Comparison of ENCODE assay signal across 8 mouse cellular contexts in genomic region chr12:53254160-53254480, GRCm38 (mm10). TPM values are rescaled to one million over a fixed set of nuclear protein-coding genes. Genes with fewer than 3 reads are reported as not detected.
DNase-seq lines count a peak whose midpoint lies in the region; ATAC-seq and TF ChIP-seq lines count a peak whose summit lies in the region.

No protein-coding gene starts in this region.

- peak overlapping the region; percentile 76 for H3K4me3 ChIP-seq in lung, embryonic 16.5 days (ENCODE audit: low read length)
- H3K4me3 ChIP-seq in forebrain, postnatal 0 days (ENCODE audit: low read depth, low read length): peak overlapping the region; percentile 84
- H3K4me3 ChIP-seq in liver, embryonic 12.5 days: peak overlapping the region; percentile 63; the same call in 1 of the 2 replicates
- peak overlapping the region; percentile 71 for H3K4me3 ChIP-seq in stomach, embryonic 15.5 days (replicated peaks)

- no peak for ATAC-seq in lung, embryonic 16.5 days (ENCODE audit: low read depth)
- no peak for ATAC-seq in forebrain, postnatal 0 days
- no peak for ATAC-seq in liver, embryonic 12.5 days
- ATAC-seq in stomach, embryonic 15.5 days (ENCODE audit: insufficient read depth, low FRiP score, low read depth): no peak

- TF ChIP-seq CTCF in forebrain, postnatal 0 days (IDR thresholded peaks at IDR 0.05; ENCODE audit: low read depth): no peak

- H3K4me1 ChIP-seq in lung, embryonic 16.5 days (replicated peaks; ENCODE audit: control insufficient read depth, insufficient read depth, low read length): peaks cover 9% of the 10 kb centered on the region; the same call in 1 of the 2 replicates
- H3K4me1 ChIP-seq in forebrain, postnatal 0 days (ENCODE audit: insufficient read depth): no peaks in the 10 kb centered on the region
- no peaks in the 10 kb centered on the region for H3K4me1 ChIP-seq in liver, embryonic 12.5 days
- peaks cover 7% of the 10 kb centered on the region for H3K4me1 ChIP-seq in stomach, embryonic 15.5 days

- no peaks in the 10 kb centered on the region for H3K9me3 ChIP-seq in lung, embryonic 16.5 days (ENCODE audit: control insufficient read depth, low read length)
- no peaks in the 10 kb centered on the region for H3K9me3 ChIP-seq in forebrain, postnatal 0 days (ENCODE audit: low read length)
- no peaks in the 10 kb centered on the region for H3K9me3 ChIP-seq in liver, embryonic 12.5 days (replicated peaks)
- no peaks in the 10 kb centered on the region for H3K9me3 ChIP-seq in stomach, embryonic 15.5 days

- H3K9ac ChIP-seq in lung, embryonic 16.5 days (ENCODE audit: low read length): no peak overlapping the region
- H3K9ac ChIP-seq in forebrain, postnatal 0 days: peak overlapping the region; percentile 78; the same call in 1 of the 2 replicates
- H3K9ac ChIP-seq in liver, embryonic 12.5 days: no peak overlapping the region
- no peak overlapping the region for H3K9ac ChIP-seq in stomach, embryonic 15.5 days

- no peaks in the 10 kb centered on the region for H3K36me3 ChIP-seq in lung, embryonic 16.5 days (ENCODE audit: control insufficient read depth, insufficient read depth, low read length)
- H3K36me3 ChIP-seq in forebrain, postnatal 0 days (ENCODE audit: insufficient read depth): no peaks in the 10 kb centered on the region
- H3K36me3 ChIP-seq in liver, embryonic 12.5 days: no peaks in the 10 kb centered on the region
- no peaks in the 10 kb centered on the region for H3K36me3 ChIP-seq in stomach, embryonic 15.5 days

- WGBS in lung, embryonic 16.5 days: 11% methylated on average over 6 of the region's 6 CpGs
- 6% methylated on average over 6 of the region's 6 CpGs for WGBS in forebrain, postnatal 0 days
- WGBS in liver, embryonic 12.5 days (ENCODE audit: insufficient replicate concordance): 11% methylated on average over 6 of the region's 6 CpGs
- 23% methylated on average over 6 of the region's 6 CpGs for WGBS in stomach, embryonic 15.5 days

- peak overlapping the region; percentile 99 for H3K4me2 ChIP-seq in lung, embryonic 16.5 days (ENCODE audit: low read depth, low read length)
- peak overlapping the region; percentile 87 for H3K4me2 ChIP-seq in forebrain, postnatal 0 days (ENCODE audit: low read depth)
- H3K4me2 ChIP-seq in liver, embryonic 12.5 days: peak overlapping the region; percentile 71
- H3K4me2 ChIP-seq in stomach, embryonic 15.5 days: peak overlapping the region; percentile 93

- no peak overlapping the region for H3K27ac ChIP-seq in lung, embryonic 16.5 days (ENCODE audit: low read length)
- no peak overlapping the region; the same call in 1 of the 2 replicates for H3K27ac ChIP-seq in forebrain, postnatal 0 days (ENCODE audit: low read depth, low read length)
- no peak overlapping the region for H3K27ac ChIP-seq in liver, embryonic 12.5 days
- no peak overlapping the region for H3K27ac ChIP-seq in stomach, embryonic 15.5 days

- no peak for DNase-seq in lung, postnatal 25 days (ENCODE audit: low spot score)
- DNase-seq in forebrain, postnatal 0 days: no peak
- DNase-seq in left cerebral cortex, adult 18-20 months (ENCODE audit: low spot score in 2 of 2): no peak
- DNase-seq in adrenal gland, postnatal 36 days: no peak
- no peak for DNase-seq in layer of hippocampus, postnatal 14 days (ENCODE audit: low spot score in 2 of 2)

- peaks cover 44% of the 10 kb centered on the region for H3K27me3 ChIP-seq in lung, embryonic 16.5 days (ENCODE audit: control insufficient read depth, insufficient read depth, low read depth, low read length)
- H3K27me3 ChIP-seq in forebrain, postnatal 0 days (ENCODE audit: insufficient read depth, low read length): no peaks in the 10 kb centered on the region
- peaks cover 68% of the 10 kb centered on the region for H3K27me3 ChIP-seq in liver, embryonic 12.5 days (replicated peaks)
- H3K27me3 ChIP-seq in stomach, embryonic 15.5 days (replicated peaks): peaks cover 16% of the 10 kb centered on the region

RNA-seq across cellular contexts. Expression of gene Npas3, which starts 5.6 kb away (rescaled TPM):
- 0.28 and 0.64 TPM in 2 replicates for polyA plus RNA-seq in lung, embryonic 16.5 days (2015; fragmentation: Nextera tagmentation; extraction: Ambion mirVana)
- 15.4 and 28.3 TPM in 2 replicates for total RNA-seq in forebrain, postnatal 0 days (2014; rRNA removed)
- polyA plus RNA-seq in forebrain, postnatal 0 days (2015; fragmentation: Nextera tagmentation; extraction: Ambion mirVana): 11.7 and 16.6 TPM in 2 replicates
- polyA plus RNA-seq in liver, embryonic 12.5 days (2016; fragmentation: Nextera tagmentation; extraction: Ambion mirVana): 0.47 and 0.70 TPM in 2 replicates
- polyA plus RNA-seq in stomach, embryonic 15.5 days (2015; fragmentation: Nextera tagmentation; extraction: Ambion mirVana): 3.0 and 3.1 TPM in 2 replicates
- total RNA-seq in left cerebral cortex, adult 18-20 months (2021): 10 to 100 TPM; 18.5 to 22.3 TPM
- 1 to 10 TPM; 1.3 to 2.8 TPM for total RNA-seq in adrenal gland, postnatal 36 days (2021)
- total RNA-seq in layer of hippocampus, postnatal 14 days (2021): 10 to 100 TPM; 32.5 to 32.8 TPM
